In the genomic region with DNA sequence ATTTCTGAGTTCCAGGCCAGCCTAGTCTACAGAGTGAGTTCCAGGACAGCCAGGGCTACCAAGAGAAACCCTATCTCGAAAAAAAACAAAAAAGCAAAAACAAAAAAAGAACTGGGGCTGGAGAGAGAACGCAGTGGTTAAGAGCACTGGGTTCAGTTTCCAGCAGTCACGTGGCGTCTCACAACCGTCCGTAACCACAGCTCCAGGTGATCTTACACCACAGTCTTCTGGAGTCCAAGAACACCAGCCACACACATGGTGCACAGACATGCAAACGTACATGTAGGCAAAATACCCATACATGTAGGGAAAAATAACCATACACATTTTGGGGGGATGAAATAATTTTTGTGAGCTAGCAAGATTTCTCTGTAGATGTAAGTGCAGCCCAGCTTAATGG, we compare ENCODE assay signal across 32 mouse cellular contexts. TPM values are rescaled to one million over a fixed set of nuclear protein-coding genes. Genes with fewer than 3 reads are reported as not detected.
"Had no signal": no experiment of that assay in that cellular context is flagged by ENCODE, and none has a peak within 500 bp of the region (broad histone marks: within the 10 kb centered on the region; RNA-seq: fewer than 3 reads in every experiment).

No protein-coding gene starts in this region.

- H3K4me2 ChIP-seq: limb, embryonic 12.5 days; limb, embryonic 15.5 days; liver, embryonic 11.5 days; lung, embryonic 14.5 days; midbrain, embryonic 12.5 days; midbrain, embryonic 15.5 days; neural tube, embryonic 13.5 days had no signal

- H3K27me3 ChIP-seq: limb, embryonic 12.5 days; limb, embryonic 15.5 days; midbrain, embryonic 12.5 days; midbrain, embryonic 15.5 days; neural tube, embryonic 13.5 days had no signal

- H3K9me3 ChIP-seq: limb, embryonic 15.5 days; megakaryocyte, embryonic 14.5 days; midbrain, embryonic 12.5 days; midbrain, embryonic 15.5 days; neural tube, embryonic 13.5 days had no signal

- ATAC-seq: intestine, postnatal 0 days; liver, postnatal 0 days; lung, postnatal 0 days; midbrain, embryonic 15.5 days had no signal

- H3K36me3 ChIP-seq: midbrain, embryonic 12.5 days; midbrain, embryonic 15.5 days had no signal

- DNase-seq: kidney, adult 2 months; kidney, postnatal 25 days; layer of hippocampus, adult 9-11 months; left cerebral cortex, postnatal 4 days; liver, postnatal 0 days; lung, embryonic 14.5 days had no signal

- H3K27ac ChIP-seq: kidney, postnatal 0 days; layer of hippocampus, adult 2 months; limb, embryonic 12.5 days; limb, embryonic 15.5 days; liver, embryonic 14.5 days; macrophage; midbrain, embryonic 12.5 days; midbrain, embryonic 15.5 days; neural tube, embryonic 13.5 days had no signal

- H3K9ac ChIP-seq: limb, embryonic 12.5 days; limb, embryonic 15.5 days; liver, embryonic 14.5 days; liver, postnatal 0 days; lung, embryonic 14.5 days; midbrain, embryonic 12.5 days; midbrain, embryonic 15.5 days; neural tube, embryonic 13.5 days had no signal

- H3K4me3 ChIP-seq: layer of hippocampus, adult 2 months; limb, embryonic 12.5 days; limb, embryonic 15.5 days; megakaryocyte, embryonic 14.5 days; midbrain, embryonic 12.5 days; midbrain, embryonic 15.5 days; myocyte; neural tube, embryonic 13.5 days had no signal

- H3K4me1 ChIP-seq: limb, embryonic 15.5 days; megakaryocyte, embryonic 14.5 days; midbrain, embryonic 12.5 days; midbrain, embryonic 15.5 days; neural tube, embryonic 13.5 days had no signal

RNA-seq across cellular contexts. Expression of a gene that starts 36.1 kb away (rescaled TPM):
- total RNA-seq: layer of hippocampus, adult 2 months; monocyte, adult 5-6 weeks had no signal
- polyA plus RNA-seq: macrophage had no signal

RNA-seq across cellular contexts. Expression of a gene that starts 46.4 kb away (rescaled TPM):
- total RNA-seq: layer of hippocampus, adult 2 months; layer of hippocampus, postnatal 25 days; left cerebral cortex, adult 8-10 months; left cerebral cortex, postnatal 14 days; left cerebral cortex, postnatal 4 days; monocyte, adult 5-6 weeks had no signal
- polyA plus RNA-seq: intestine, embryonic 14.5 days; intestine, postnatal 0 days; kidney, adult 2 months; kidney, embryonic 14.5 days; kidney, postnatal 0 days; large intestine, adult 2 months; limb, embryonic 12.5 days; limb, embryonic 15.5 days; liver, embryonic 11.5 days; liver, embryonic 14.5 days; liver, postnatal 0 days; lung, embryonic 14.5 days; lung, postnatal 0 days; macrophage; midbrain, embryonic 12.5 days; midbrain, embryonic 15.5 days; myocyte; neural tube, embryonic 13.5 days; small intestine, adult 2 months; spleen, adult 2 months; stomach, embryonic 16.5 days; testis, adult 2 months; urinary bladder, adult 2 months had no signal
